Mouse (Mus musculus): ENCODE data around the gene Ttc28.
"Not testable (repeated sequence)": the region's sequence is repeated elsewhere in the genome, so short reads cannot be mapped to it uniquely, and the experiment has no call there.

Ttc28 gene

DNA sequence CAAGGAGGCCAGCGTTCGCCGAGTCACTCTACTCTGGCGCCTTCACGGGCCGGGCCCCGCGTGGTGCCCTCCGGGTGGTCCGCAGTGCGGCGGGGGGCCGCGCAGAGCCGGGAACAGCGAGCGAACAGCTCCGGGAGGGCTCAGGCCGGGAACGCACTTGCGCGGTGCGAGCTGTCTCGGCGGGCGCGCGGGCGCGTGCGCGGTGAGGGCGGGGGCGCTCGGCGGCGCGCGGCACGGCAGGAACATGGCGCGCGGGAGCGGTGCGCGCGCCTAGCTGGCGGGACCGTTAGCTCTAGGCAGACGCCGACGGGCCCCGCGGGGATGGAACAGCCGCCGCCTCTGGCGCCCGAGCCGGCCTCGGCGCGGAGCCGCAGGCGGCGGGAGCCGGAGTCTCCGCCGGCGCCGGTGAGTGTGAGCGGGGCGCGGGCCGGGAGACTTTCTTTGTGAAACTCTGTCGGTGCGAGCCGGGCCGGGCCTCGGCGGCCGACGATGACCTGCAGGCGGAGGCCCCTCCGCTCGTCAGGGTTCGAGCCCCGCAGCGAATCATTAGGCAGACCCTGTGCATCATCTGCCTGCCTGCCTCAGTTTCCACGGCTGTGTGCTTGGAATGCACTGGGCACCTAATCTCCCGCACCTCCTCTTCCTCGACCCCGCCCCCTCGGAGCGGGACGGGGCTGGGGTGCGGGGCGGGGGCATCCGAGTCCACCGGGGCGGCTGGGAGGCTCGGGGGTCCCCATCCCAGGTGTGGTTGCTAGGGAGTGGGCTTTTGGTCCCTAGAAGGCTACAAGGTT is at the start of gene Ttc28:
Ttc28 (plus strand) TSS at position 220 of the 791 bp plus-strand sequence.
- peak; percentile 95 for DNase-seq

DNA sequence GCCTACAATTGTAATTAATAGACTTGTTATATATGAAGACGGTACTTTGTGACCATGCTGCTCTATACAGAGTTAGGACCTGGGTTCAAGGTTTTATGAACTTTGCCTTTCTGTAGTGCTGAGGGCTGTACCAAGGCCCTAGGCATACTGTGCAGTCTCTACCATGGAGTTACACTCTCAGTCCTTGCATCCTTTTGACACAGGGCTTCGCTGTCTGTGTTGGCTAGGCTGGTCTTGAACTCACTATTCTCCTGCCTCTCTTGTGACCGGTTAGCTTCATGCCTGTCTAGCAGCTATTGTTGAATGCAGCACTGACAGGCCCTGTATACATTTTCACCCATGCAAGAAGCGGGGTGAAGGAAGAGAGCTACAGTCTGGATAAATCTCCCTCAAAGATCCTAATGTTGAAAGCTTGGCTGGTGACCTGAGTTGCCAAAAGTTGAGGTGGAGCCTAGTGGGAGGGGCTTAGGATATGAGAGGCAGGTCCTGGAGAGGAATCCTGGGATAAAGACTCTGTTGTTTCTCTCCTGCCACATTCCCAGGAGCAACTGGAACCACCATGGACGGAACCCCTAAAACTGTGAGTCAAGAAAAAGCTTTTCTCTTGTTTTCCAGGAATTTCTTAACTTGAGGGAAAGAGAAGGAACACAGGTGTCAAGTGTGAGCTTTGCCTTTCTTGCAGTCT is 48.4 kb upstream of the Ttc28 start:
- DNase-seq = no peak

DNA sequence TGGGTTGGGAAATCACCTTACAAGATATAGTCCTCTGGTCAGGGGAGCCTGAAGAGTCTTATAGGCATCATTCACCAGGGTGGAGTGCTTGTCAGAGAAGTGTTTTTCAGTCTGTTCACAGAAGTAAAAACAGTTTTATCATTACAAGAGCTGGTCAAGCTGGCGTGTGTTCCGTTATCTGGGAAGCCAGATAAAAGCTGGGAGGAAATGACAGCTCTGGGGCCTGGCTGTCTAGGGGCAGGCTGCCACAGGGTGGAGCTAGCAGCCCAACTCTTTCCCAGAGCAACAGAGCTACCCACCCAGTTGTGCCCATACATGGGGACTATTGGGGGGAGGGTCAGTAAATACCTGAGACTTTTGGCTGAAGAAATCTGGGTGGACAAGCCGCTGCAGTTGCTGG is 43.6 kb upstream of the Ttc28 start:
- DNase-seq = peak; percentile 61

DNA sequence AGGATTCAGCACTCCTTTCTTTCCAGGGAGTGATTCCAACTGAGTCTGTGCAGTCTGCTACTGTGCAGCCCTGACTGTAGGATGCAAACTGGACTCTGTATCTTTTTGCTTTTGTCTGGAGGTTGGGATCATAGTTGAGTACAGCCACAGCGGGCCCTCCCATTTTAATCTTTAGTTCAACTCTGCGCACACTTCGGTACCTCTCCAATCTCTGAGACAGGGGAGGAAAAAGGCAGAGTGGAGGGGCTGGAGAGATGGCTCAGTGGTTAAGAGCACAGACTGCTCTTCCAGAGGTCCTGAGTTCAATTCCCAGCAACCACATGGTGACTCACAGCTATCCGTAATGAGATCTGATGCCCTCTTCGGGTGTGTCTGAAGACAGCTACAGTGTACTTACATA is 41.6 kb upstream of the Ttc28 start:
- DNase-seq = not testable (repeated sequence)

DNA sequence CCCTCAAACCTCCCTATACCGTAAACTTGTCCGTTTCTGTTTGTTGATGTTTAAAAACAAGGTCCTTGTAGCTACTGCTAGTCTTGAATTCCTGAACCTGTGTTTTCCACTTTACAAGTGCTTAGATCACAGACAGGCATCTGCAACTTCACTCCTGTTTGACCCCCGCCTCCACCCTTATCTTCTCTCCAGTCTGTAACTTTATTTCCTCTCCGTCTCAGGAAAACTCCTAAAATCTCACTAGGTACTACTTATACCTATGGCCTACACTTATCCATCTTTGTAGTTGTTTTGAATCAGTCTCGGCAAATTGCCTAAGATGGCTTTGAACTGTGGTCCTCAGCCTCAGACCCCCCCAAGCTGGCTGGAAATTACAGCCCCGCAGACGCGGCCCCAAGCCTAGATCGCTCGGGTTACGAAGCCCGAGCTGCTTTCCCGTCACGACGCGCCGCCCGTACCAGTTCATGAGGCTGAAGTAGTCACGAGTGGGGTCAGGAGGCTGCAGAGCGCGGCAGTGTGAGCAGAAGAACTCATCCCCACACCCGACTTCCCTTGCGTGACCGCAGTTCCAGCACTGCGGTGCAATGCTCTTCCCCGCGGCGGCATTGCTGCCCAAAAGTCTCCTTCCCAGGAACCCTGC is 40.4 kb upstream of the Ttc28 start:
- DNase-seq = no peak

DNA sequence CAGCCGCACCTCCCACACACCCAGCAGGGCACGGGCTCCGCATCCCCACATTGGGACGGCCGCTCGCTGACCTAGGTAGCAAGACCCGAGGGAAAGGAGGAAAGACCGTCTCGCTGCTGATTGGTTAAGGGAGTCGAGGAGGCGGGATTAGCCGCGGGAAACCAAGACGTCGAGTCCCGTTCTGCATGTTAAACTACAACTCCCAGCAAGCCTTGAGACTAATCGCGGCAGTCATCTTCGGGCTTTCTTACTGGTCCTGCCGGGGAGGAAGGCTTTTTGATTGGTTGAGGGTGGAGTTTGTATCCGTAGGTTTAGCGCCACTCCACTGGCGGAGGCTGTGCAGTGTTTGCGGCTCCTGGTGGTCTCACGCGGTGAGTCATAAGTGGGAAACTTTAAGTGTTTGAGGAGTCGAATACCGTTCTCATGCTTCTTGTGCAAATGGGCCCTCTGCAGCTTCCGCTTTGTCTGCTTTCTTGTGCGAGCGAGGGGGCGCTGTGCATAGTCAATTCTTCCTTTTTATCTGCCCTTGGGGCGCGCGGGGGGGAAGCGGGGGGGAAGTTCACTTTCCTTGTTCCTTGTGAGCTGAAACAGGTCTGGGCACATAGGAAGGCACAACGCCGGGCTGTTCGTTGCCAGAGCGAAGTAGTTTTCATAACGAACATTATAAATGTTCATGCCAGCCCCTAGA is 39.8 kb upstream of the Ttc28 start, which contains the start of the genes Hscb and Chek2:
Hscb (minus strand) TSS at position 100 of the 688 bp plus-strand sequence.
Chek2 (plus strand) TSS at position 302 of the 688 bp plus-strand sequence.
- peak; percentile 95 for DNase-seq

DNA sequence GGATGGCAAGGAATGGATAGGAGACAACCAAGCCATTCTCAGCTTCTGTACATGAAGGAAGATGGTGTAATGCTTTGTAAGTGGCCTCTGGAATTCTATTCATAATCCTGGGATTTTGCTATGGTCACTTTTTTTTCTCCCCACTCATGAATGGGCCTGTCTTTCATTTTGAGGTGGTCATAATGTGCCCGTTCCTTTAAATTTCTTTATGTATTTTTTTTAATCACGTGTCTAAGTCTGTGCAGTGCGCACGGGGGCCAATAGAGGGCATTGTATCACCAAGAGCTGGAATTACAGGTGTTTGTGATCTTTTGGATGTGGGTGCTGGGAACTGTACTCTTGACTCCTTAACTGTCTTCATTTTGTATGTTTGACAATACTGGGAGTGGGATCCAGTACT is 39.1 kb upstream of the Ttc28 start:
- DNase-seq = peak; percentile 82

DNA sequence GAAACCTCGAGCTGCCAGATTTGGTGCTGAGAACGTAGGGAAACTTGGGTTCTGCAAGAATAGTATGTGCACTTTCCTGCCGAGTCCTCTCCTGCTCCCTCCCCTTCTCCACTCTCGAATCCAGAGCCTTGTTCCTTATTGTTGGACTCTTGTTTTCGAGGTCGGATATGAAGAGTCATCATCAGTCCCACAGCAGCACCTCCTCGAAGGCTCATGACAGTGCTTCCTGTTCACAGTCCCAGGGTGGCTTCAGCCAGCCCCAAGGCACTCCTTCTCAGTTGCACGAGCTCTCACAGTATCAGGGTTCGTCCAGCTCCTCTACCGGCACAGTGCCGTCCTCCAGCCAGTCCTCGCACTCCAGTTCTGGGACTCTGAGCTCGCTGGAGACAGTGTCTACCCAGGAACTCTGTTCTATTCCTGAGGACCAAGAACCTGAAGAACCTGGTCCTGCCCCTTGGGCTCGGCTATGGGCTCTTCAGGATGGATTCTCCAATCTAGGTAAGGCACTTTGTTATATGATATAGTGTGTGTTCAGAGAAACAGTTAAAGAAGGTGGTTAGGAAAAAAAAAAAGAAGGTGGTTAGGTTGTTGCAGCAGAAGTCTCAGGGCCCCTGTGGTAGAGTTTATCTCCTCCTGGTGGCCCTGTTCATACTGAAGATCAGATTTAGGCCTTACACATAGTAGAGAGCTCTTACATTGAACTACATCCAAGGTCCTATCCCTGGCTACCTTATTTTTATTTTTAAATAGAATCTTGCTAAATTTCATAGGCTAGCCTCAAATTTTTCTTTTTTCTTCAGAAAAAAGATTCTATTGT is 38.3 kb upstream of the Ttc28 start:
- peak; percentile 25 for DNase-seq

DNA sequence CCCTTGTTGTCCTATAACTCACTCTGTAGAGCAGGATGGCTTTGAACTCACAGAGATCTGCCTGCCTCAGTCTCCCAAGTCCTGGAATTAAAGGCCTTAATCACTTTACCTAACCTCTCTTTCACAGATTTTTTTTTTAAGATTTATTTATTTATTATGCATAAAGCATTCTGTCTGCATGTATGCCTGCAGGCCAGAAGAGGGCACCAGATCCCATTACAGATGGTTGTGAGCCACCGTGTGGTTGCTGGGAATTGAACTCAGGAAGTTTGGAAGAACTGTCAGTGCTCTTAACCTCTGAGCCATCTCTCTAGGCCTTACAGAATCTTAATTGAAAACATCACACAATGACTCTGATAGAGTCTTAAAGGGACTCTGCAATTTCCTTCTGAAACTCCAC is 26.6 kb upstream of the Ttc28 start:
- no peak for DNase-seq

DNA sequence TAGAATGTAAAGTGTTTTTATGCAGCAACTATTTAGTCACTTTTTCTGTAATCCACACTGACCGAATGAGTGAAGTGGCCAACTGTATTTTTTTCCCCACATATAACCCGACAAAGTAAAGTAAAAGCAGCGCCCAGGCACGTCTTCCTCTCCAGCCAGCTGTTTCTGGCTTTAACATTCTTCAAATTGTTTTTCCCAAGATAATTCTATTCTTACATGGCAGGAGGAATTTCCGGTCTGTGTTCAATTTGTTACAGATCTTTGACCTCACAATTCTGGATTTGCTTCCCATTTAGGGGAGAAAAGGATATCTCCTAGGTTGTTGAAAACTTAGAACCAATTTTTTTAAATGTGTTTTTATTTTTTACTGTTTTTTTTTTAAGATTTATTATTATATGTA is 22.5 kb upstream of the Ttc28 start:
- DNase-seq = no peak

DNA sequence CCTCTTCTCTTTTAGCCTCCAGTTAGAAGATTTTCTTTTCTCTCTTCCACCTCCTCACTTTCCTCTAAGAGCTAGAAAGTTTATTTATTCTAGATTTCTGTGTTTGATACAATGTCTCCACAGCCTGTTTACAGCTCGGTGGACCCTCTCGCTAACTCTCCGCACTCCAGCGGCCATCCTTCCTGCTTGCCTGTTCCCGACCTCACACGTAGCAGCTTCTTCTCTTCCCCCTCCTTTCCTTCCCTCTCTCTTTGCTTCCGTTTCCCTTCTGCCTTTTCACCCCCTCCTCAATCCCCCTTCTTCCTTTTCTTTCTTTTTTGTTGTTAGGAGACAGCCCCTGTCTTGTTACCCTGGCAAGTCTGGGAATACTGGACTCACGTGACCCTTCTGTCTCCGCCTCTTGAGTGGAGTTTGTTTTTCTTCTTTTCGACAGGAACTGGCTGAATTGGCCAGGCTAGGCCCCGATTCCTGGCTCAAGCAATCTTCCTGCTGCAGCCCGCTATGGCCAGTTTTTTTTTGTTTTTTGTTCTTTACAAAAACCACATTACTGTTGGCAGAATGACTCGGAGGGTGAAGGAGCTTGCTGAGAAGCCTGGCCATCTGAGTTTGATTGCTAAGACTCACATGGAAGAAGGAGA is 20.5 kb upstream of the Ttc28 start:
- no peak for DNase-seq

DNA sequence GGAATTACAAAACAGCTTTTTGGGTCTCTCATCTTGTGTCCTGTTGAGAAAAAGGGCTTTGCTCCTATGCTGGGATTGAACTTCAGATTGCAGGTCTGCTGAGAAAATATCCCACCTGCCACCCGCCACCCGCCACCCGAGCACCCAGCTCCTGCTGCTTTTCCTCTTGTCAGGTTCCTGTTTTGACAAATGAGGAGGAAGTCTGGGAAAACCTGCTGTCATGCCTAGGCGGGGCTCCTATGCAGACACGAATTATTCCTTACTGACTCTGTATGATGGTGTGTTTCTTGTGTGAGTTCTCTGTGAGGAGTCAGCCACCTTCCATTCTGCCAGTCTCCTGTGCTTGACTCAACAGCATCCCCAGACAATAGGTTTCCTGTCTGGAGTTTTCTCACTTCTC is 19.2 kb upstream of the Ttc28 start:
- DNase-seq = no peak

DNA sequence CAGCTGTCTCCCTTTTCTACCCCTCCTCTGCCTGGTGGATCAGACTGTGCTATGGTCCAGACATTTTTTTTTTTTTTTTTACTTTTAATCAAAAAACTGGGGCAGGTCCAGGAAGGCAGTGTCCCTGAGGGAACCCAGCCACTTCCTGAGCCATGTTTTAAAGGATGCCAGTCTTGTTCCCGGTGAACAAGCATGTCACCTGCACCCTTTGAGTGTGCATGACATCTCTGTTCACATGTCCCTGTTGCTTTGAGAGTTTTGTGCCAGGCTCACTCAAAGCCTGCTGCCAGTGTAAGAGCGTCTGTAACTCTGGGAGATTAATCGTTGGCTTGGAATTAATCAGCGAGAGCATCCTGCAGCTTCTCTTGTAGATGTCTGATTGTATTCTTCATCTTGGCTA is 11.1 kb upstream of the Ttc28 start:
- DNase-seq = no peak

DNA sequence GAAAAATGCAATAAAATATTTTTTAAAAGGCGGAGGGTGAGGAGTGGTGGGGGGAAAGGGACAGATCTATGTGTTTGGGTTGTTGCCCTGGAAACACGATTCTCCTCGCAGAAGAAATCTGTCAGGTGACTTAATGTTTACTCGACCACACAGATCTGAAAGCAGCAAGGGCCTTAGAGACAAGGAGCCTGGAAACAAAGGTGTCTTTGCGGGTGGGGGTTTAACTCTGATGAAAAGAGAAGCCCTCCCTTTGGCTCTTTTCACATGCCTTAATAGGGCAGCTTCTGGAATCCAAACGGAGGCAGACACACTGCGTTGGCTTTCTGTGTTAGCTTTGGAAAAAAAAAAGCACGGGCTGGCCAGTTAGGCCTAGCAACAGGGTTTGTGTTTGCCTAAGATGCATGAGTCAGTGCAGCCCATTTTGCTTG is 10.3 kb upstream of the Ttc28 start:
- DNase-seq = no peak

DNA sequence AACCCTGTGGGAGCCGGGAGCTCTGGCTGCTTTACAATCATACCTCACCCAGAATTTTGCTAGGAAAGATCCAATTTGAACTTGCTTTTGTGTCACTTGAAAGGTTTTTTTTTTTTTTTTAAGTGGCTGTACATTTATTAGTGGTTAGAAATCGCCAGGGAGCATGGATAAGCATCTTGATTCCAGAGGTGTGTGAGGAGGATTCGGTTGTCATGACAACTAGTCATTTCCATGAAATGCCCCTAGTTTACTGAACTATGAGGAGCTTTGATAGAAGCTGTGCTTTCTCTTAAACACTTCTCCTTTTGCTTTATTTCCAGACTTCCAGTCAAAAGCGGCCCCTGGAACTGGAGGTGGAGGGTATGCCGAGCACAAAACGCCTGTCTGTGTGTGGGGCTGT is 6.4 kb upstream of the Ttc28 start:
- no peak for DNase-seq

DNA sequence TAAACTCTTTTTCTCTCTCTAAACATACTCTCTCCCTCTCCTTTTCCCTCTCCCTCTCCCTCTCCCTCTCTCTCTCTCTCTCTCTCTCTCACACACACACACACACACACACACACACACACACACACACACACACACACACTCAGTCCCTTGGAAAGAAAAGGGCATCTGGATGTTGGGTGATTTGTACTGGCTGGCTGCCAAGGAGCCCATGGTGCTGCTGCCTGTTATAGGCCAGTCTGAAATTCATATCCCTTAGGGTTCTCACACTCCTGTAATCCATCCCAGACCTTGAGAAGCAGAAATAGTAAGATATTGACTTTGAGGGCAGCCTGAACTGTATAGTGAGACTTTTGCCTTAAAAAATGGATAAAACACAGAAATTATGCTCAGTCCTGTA is 4.9 kb upstream of the Ttc28 start:
- no peak for DNase-seq

DNA sequence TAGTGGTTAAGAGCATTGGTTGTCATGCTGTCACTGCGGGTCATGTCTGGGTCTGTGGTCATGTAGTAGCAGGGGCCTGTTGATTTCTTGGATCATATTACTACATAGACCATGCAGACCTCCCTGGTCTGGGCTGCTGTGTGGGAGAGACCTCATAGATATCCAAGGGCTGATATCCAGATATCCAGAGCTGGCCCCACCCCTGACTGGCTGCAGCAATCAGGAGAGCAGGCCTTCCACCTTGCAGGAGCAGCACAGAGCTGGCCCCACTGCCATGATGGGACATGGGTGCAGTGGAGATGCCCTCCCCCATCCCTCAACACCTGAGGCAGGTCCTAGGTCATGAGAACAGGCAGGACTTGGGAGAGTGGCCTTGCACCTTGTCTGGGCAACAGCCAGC is 4.3 kb upstream of the Ttc28 start:
- no peak for DNase-seq

DNA sequence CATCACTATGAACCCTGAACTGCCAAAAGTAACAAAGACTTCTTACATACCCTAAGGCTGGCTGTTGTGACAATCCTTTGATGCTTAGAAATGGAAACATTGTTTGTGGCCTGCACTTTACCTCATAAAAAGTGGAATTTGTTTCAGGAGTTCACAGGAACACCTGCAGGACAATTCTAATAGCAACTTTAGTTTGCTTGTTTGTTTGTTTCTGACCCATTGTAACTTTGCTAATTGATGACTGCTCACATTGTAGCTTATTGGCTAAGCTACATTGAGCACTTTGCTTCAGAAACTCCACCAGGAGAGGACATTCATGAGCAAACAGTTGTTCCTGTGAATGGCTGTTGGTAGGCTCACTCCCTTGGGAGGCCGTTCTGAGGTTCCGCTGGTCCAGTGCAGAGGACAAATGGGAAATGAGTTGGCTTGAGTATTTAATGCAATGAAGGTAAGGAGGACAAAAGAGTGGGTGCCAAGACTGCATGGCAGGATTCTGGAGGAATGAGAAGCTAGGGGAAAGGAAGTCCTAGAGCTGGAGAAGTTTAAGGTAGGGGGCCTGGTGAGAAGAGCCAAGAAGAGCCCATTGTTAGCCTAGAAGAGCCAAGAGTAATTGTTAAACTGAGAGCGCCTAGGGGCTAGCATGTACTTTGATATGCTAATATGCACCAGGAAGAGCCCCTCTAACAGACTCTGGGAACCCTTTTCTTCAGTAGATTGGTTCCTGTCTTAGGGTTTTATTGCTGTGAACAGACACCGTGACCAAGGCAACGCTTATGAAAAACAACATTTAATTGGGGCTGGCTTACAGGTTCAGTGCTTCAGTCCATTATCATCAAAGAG is 1.7 kb upstream of the Ttc28 start:
- no peak for DNase-seq

DNA sequence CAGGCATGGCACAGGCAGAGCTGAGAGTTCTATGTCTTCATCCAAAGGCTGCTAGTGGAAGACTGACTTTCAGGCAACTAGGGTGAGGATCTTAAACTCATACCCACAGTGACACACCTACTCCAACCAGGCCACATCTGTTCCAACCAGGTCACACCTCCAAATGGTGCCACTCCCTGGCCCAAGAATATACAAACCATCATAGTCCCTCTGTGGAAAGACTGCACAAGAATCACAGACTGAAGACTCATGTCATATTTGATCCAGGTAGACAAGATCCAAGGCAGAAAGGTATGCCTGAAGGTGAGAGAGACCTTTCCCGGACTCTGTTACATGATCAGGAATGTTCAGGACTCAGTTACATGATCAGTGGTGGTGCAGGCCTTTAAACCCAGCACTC is 1.1 kb upstream of the Ttc28 start:
- DNase-seq = not testable (repeated sequence)

DNA sequence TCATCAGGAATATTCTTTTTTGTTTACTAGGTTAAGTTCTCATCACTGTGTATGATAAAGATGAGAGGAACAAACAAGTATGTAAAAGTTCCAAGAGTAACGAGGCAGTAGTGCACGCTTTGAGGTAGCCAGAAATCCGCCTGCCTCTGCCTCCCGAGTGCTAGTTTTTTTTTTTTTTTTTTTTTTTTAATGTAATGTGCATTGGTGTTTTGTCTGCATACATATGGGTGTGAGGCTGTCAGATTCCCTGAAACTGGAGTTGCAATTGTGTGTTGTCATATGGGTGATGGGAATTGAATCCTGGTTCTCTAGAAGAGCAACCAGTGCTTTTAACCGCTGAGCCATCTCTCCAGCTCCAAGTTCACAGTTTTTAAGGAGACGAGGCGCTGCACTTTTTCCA is 561 bp upstream of the Ttc28 start:
- no peak for DNase-seq

DNA sequence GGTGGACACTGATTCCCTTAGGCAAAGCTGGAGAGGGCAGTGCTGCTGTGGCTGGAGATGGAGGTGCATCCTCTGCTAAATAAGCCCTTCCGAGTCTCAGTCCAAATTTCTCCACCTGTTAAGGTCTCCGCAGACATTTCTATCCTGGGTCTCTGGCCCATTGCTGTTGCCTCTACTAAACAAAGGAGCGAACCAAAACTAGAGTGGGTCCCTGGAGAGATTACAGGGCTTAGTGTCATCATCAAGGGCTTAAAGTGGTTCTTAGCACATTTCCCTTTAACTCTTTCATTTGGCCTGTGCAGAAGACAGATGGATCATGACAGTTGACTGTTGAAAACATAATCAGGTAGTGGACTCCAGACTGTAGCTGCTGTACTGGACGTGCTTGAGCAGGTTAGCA is 9.0 kb downstream of the Ttc28 start:
- DNase-seq = no peak
